Mouse (Mus musculus): ENCODE data around the gene Timm8a1. TPM values are rescaled to one million over a fixed set of nuclear protein-coding genes. Genes with fewer than 3 reads are reported as not detected.

Gene Timm8a1
- total and polyA plus RNA-seq, 3 experiments: 48.2 to 216 (median 152) TPM

DNA sequence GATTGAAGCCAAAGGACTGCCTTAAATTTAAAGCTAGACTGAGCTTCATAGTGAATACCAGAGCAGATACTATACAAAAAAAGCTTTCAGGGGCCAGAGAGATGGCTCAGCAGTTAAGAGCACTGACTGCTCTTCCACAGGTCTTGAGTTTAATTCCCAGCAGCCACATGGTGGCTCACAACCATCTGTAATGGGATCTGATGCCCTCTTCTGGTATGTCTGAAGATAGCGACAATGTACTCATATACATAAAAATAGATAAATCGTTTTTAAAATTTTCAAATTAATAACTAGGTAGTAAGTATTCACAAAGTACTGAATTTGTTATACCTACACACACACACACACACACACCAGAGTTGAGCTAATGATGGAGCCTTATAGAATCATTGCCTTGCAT, 8.3 kb downstream of the Timm8a1 start:
- Histone ChIP-seq H3K4me2 (ENCODE audit: insufficient read depth, low read depth, poor library complexity, severe bottlenecking) (no peak overlapping the region), H3K27ac (ENCODE audit: insufficient read depth, low read depth) (no peak overlapping the region), H3K9me3 (replicated peaks; ENCODE audit: low read length) (no peaks in the 10 kb centered on the region), H3K36me3 (replicated peaks in 1 of 2; ENCODE audit: control insufficient read depth in 1 of 2, insufficient read depth in 1 of 2, low read length in 1 of 2) (peaks cover 9 to 24% of the 10 kb centered on the region in 2 experiments), H3K9ac (ENCODE audit: insufficient read depth, low read depth) (no peak overlapping the region), H3K27me3 (replicated peaks) (no peaks in the 10 kb centered on the region), H3K4me3 (replicated peaks in 1 of 3; ENCODE audit: low read depth in 2 of 3, low read length in 2 of 3, poor library complexity in 1 of 3) (no peak overlapping the region), H3K79me2 (replicated peaks; ENCODE audit: control insufficient read depth, extremely low read depth, insufficient read depth, poor library complexity, severe bottlenecking) (no peaks in the 10 kb centered on the region; the same call in 1 of the 2 replicates), H3K4me1 (ENCODE audit: control insufficient read depth in 1 of 2, insufficient read depth in 2 of 2) (no peaks in the 10 kb centered on the region)
- in situ Hi-C loops (cut with MboI; ENCODE audit: low pct_ligation_motif_present, low pct_unique_long_range_greater_than_20kb, low sequenced_read_pairs) (no loop called here), dilution Hi-C loops (cut with MboI; ENCODE audit: extremely low pct_ligation_motif_present, extremely low pct_unique_long_range_greater_than_20kb, low sequenced_read_pairs) (no loop called here)
- no peak for TF ChIP-seq IRF4 (IDR thresholded peaks at IDR 0.05; ENCODE audit: low read depth, low read length)
- peak in 1 of 2 experiments; percentile 17; a peak in 1 of 4 replicates for TF ChIP-seq CTCF (conservative IDR thresholded peaks at IDR 0.05 in 1 of 2, IDR thresholded peaks at IDR 0.05 in 1 of 2; ENCODE audit: low read depth in 2 of 2, low read length in 2 of 2)
- no peak for DNase-seq (ENCODE audit: extremely low read depth)

DNA sequence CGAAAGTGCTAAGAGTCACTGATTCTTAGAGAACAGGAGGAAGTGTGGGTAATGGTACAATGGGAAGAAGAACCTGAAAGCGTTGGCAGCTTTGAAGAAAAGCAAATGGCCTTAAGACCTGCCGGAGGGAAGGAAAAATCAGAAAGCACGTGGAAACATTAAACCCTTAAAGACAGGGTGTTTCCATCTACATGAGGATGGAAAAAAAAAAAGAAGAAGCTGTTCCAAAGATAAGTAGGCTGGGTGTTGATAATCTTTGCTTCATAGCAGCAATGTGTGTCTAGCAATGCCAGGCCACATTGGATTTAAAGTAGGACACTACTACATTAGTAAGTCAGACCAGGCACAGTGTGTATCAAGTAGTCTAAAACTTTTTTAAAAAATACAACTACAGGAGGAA, 16.4 kb downstream of the Timm8a1 start:
- Histone ChIP-seq H3K9me3 (replicated peaks; ENCODE audit: low read length) (no peaks in the 10 kb centered on the region), H3K4me1 (ENCODE audit: control insufficient read depth in 1 of 2, insufficient read depth in 2 of 2) (no peaks in the 10 kb centered on the region), H3K79me2 (replicated peaks; ENCODE audit: control insufficient read depth, extremely low read depth, insufficient read depth, poor library complexity, severe bottlenecking) (no peaks in the 10 kb centered on the region), H3K27ac (ENCODE audit: insufficient read depth, low read depth) (no peak overlapping the region), H3K4me2 (ENCODE audit: insufficient read depth, low read depth, poor library complexity, severe bottlenecking) (no peak overlapping the region), H3K4me3 (replicated peaks in 1 of 3; ENCODE audit: low read depth in 2 of 3, low read length in 2 of 3, poor library complexity in 1 of 3) (no peak overlapping the region), H3K9ac (ENCODE audit: insufficient read depth, low read depth) (no peak overlapping the region), H3K27me3 (replicated peaks) (no peaks in the 10 kb centered on the region), H3K36me3 (replicated peaks in 1 of 2; ENCODE audit: control insufficient read depth in 1 of 2, insufficient read depth in 1 of 2, low read length in 1 of 2) (no peaks in the 10 kb centered on the region)
- in situ Hi-C loops (cut with MboI; ENCODE audit: low pct_ligation_motif_present, low pct_unique_long_range_greater_than_20kb, low sequenced_read_pairs): no loop called here
- TF ChIP-seq ZKSCAN1 (IDR thresholded peaks at IDR 0.05; ENCODE audit: borderline replicate concordance, low read depth, low read length) (no peak), USF1 (IDR thresholded peaks at IDR 0.05; ENCODE audit: low read depth, low read length) (no peak), NRF1 (IDR thresholded peaks at IDR 0.05; ENCODE audit: low read depth, low read length) (no peak), RAD21 (IDR thresholded peaks at IDR 0.05; ENCODE audit: low read depth, low read length) (no peak)
- dilution Hi-C loops (cut with MboI; ENCODE audit: extremely low pct_ligation_motif_present, extremely low pct_unique_long_range_greater_than_20kb, low sequenced_read_pairs): no loop called here
- DNase-seq (ENCODE audit: extremely low read depth): no peak

DNA sequence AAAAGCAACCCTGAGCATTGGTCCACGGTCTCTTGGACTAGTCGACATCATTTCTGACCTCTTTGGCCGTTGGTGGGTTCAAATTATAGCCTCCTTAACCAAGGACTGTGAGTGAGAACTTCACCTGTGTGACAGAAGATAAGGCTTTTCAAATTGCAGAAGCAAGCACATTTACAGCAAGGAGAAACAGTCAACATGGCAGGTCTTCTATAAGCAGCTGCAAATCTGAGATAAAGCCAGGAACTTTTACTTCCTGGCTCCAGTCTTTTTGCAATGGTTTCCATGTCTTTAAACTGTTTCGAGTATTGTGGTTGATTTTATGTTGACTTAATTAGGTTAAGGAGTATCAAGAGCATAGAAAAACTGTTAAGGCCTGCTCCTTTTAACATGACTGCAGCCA, 17.9 kb downstream of the Timm8a1 start:
- H3K9me3 ChIP-seq (replicated peaks; ENCODE audit: low read length): no peaks in the 10 kb centered on the region
- in situ Hi-C loops (cut with MboI; ENCODE audit: low pct_ligation_motif_present, low pct_unique_long_range_greater_than_20kb, low sequenced_read_pairs) (no loop called here), dilution Hi-C loops (cut with MboI; ENCODE audit: extremely low pct_ligation_motif_present, extremely low pct_unique_long_range_greater_than_20kb, low sequenced_read_pairs) (no loop called here)
- no peaks in the 10 kb centered on the region for H3K36me3 ChIP-seq (replicated peaks in 1 of 2; ENCODE audit: control insufficient read depth in 1 of 2, insufficient read depth in 1 of 2, low read length in 1 of 2)
- no peak overlapping the region for H3K9ac ChIP-seq (ENCODE audit: insufficient read depth, low read depth)
- no peak for DNase-seq (ENCODE audit: extremely low read depth)
- H3K4me1 ChIP-seq (ENCODE audit: control insufficient read depth in 1 of 2, insufficient read depth in 2 of 2): no peaks in the 10 kb centered on the region
- H3K4me3 ChIP-seq (replicated peaks in 1 of 3; ENCODE audit: low read depth in 2 of 3, low read length in 2 of 3, poor library complexity in 1 of 3): no peak overlapping the region
- H3K79me2 ChIP-seq (replicated peaks; ENCODE audit: control insufficient read depth, extremely low read depth, insufficient read depth, poor library complexity, severe bottlenecking): no peaks in the 10 kb centered on the region
- no peak overlapping the region for H3K27ac ChIP-seq (ENCODE audit: insufficient read depth, low read depth)
- no peak overlapping the region for H3K4me2 ChIP-seq (ENCODE audit: insufficient read depth, low read depth, poor library complexity, severe bottlenecking)
- TF ChIP-seq CHD2 (IDR thresholded peaks at IDR 0.05; ENCODE audit: low read length) (no peak), MYC (IDR thresholded peaks at IDR 0.05; ENCODE audit: low read depth, low read length) (no peak), EP300 (IDR thresholded peaks at IDR 0.05; ENCODE audit: low read length) (no peak), SIN3A (IDR thresholded peaks at IDR 0.05; ENCODE audit: low read length) (no peak), SMC3 (IDR thresholded peaks at IDR 0.05; ENCODE audit: low read depth, low read length) (no peak), ELF1 (IDR thresholded peaks at IDR 0.05; ENCODE audit: low read depth, low read length) (no peak), RCOR1 (conservative IDR thresholded peaks at IDR 0.05; ENCODE audit: low read depth, low read length) (no peak), JUN (IDR thresholded peaks at IDR 0.05; ENCODE audit: insufficient read depth, low read depth, low read length) (no peak), HCFC1 (IDR thresholded peaks at IDR 0.05; ENCODE audit: low read depth, low read length) (no peak)
- no peaks in the 10 kb centered on the region for H3K27me3 ChIP-seq (replicated peaks)
